ENCODE assay signal across 15 mouse cellular contexts in the genomic region with DNA sequence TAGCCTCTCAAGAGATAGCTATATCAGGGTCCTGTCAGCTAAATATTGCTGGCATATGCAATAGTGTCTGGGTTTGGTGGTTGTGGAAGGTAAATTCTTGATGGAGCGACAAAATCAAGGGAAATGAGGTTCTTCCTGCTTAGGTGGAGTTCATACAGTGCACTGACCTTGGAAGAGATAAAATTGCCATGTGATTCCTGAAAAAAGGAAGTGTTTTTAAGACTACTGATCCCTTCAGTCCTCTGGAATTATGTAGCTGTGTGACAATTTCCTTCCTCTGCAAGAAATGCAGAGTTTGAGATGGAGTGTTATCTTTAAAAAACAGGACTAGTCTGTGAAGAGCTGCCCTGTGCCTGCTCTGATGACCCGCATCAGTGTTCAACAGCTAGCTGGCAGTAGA.
"Had no signal": no experiment of that assay in that cellular context is flagged by ENCODE, and none has a peak within 500 bp of the region (broad histone marks: within the 10 kb centered on the region; RNA-seq: fewer than 3 reads in every experiment).

No protein-coding gene starts in this region.

- H3K9me3 ChIP-seq: kidney, embryonic 15.5 days; limb, embryonic 15.5 days; midbrain, embryonic 12.5 days; neural tube, embryonic 13.5 days had no signal

- DNase-seq: kidney, adult 18-20 months; kidney, postnatal 25 days; layer of hippocampus, postnatal 36 days; lung, postnatal 14 days; retina, postnatal 1 day; right cerebral cortex, postnatal 4 days; spleen, adult 18-20 months; thymus, adult 18-20 months; thymus, postnatal 14 days had no signal

- H3K4me2 ChIP-seq: kidney, embryonic 15.5 days; limb, embryonic 15.5 days; midbrain, embryonic 12.5 days; neural tube, embryonic 13.5 days had no signal

- ATAC-seq: inflammation-experienced regulatory T-cells, adult 6 months; midbrain, embryonic 16.5 days had no signal

- H3K27me3 ChIP-seq: kidney, embryonic 15.5 days; limb, embryonic 15.5 days; midbrain, embryonic 12.5 days; neural tube, embryonic 13.5 days had no signal

- H3K36me3 ChIP-seq: kidney, embryonic 15.5 days; limb, embryonic 15.5 days; midbrain, embryonic 12.5 days; neural tube, embryonic 13.5 days had no signal

- H3K9ac ChIP-seq: kidney, embryonic 15.5 days; limb, embryonic 15.5 days; midbrain, embryonic 12.5 days; neural tube, embryonic 13.5 days had no signal

- H3K4me1 ChIP-seq: kidney, embryonic 15.5 days; limb, embryonic 15.5 days; midbrain, embryonic 12.5 days had no signal

- H3K4me3 ChIP-seq: kidney, embryonic 15.5 days; limb, embryonic 15.5 days; midbrain, embryonic 12.5 days; neural tube, embryonic 13.5 days had no signal

- H3K27ac ChIP-seq: kidney, embryonic 15.5 days; limb, embryonic 15.5 days; midbrain, embryonic 12.5 days; neural tube, embryonic 13.5 days had no signal
